Mouse (Mus musculus) MEL (cell line): Measurements from ENCODE around the gene Hint2. TPM values are rescaled to one million over a fixed set of nuclear protein-coding genes. Genes with fewer than 3 reads are reported as not detected.

Experiments used
- DNase-seq: peaks from one replicate; pipeline ENCODE4 v3.0.0; 2011; ENCODE audit warnings: low read depth, low spot score
- H3K27ac ChIP-seq: 2 replicates; pipeline ENCODE4 v1.5.1; 2012; ENCODE audit warnings: low read depth, mild to moderate bottlenecking, control low read depth, low read length, moderate library complexity; ENCODE audit not compliant: control insufficient read depth
- H3K27me3 ChIP-seq, 2 experiments: fragments of 150-350 bp in 1 of 2; sonication (generic) in 1 of 2; 2 replicates each; pipeline ENCODE4 v1.6.1; 2012; ENCODE audit warnings: low read length in 2 of 2, mild to moderate bottlenecking in 2 of 2, improper control_type of control experiment in 1 of 2, moderate library complexity in 1 of 2; ENCODE audit not compliant: insufficient read depth in 2 of 2, control insufficient read depth in 1 of 2
- H3K36me3 ChIP-seq, 2 experiments: 2 replicates each; pipeline ENCODE4 v1.6.1; 2012 to 2014; ENCODE audit warnings: low read length in 2 of 2, improper control_type of control experiment in 1 of 2, inconsistent platforms in 1 of 2, mild to moderate bottlenecking in 1 of 2; ENCODE audit not compliant: insufficient read depth in 2 of 2, control insufficient read depth in 1 of 2
- H3K4me1 ChIP-seq, 2 experiments: fragments of 150-350 bp in 1 of 2; sonication (generic) in 1 of 2; 2 replicates each; pipeline ENCODE4 v1.6.1; 2012; ENCODE audit warnings: low read length in 2 of 2, improper control_type of control experiment in 1 of 2, mild to moderate bottlenecking in 1 of 2; ENCODE audit not compliant: insufficient read depth in 2 of 2, control insufficient read depth in 1 of 2
- H3K4me3 ChIP-seq, 2 experiments: fragments of 150-350 bp in 1 of 2; sonication (generic) in 1 of 2; 2 replicates each; pipeline ENCODE4 v1.5.1; 2012; ENCODE audit warnings: low read depth in 2 of 2, low read length in 2 of 2, mild to moderate bottlenecking in 2 of 2, moderate library complexity in 2 of 2, control low read depth in 1 of 2, improper control_type of control experiment in 1 of 2; ENCODE audit not compliant: control insufficient read depth in 1 of 2, insufficient read depth in 1 of 2
- H3K79me2 ChIP-seq: 2 replicates; pipeline ENCODE4 v1.6.1; 2012; ENCODE audit warnings: mild to moderate bottlenecking, low read length, moderate library complexity; ENCODE audit not compliant: control insufficient read depth, poor library complexity, insufficient read depth
- H3K9ac ChIP-seq: 2 replicates; pipeline ENCODE4 v1.6.1; 2012; ENCODE audit warnings: low read depth, mild to moderate bottlenecking, control low read depth, low read length, moderate library complexity; ENCODE audit not compliant: control insufficient read depth, poor library complexity, severe bottlenecking
- H3K9me3 ChIP-seq: fragments of 150-350 bp; sonication (generic); replicated peaks from 2 replicates; pipeline ENCODE4 v1.6.1; 2012; ENCODE audit warnings: mild to moderate bottlenecking, low read length, improper control_type of control experiment, moderate library complexity; ENCODE audit not compliant: insufficient read depth
- CHD1 ChIP-seq: IDR thresholded peaks from 2 replicates; pipeline ENCODE4 v1.6.1; 2012; ENCODE audit warnings: low read depth, mild to moderate bottlenecking, inconsistent platforms, low read length, improper control_type of control experiment
- CHD2 ChIP-seq: IDR thresholded peaks from 2 replicates; pipeline ENCODE4 v1.6.1; 2011; ENCODE audit warnings: low read length, improper control_type of control experiment
- CTCF ChIP-seq, 3 experiments: IDR thresholded peaks in 2 of 3; conservative IDR thresholded peaks in 1 of 3; 2 replicates each; pipeline ENCODE4 v1.5.1; 2011 to 2012; ENCODE audit warnings: low read length in 3 of 3, low read depth in 2 of 3, mild to moderate bottlenecking in 2 of 3, improper control_type of control experiment in 1 of 3, inconsistent platforms in 1 of 3, mixed read lengths in 1 of 3, moderate library complexity in 1 of 3; ENCODE audit not compliant: control insufficient read depth in 1 of 3, insufficient read depth in 1 of 3, poor library complexity in 1 of 3, severe bottlenecking in 1 of 3
- ETS1 ChIP-seq: IDR thresholded peaks from 2 replicates; pipeline ENCODE4 v1.6.1; 2012; ENCODE audit warnings: low read depth, mild to moderate bottlenecking, inconsistent platforms, low read length, improper control_type of control experiment, moderate library complexity
- GABPA ChIP-seq: IDR thresholded peaks from 2 replicates; pipeline ENCODE4 v1.6.1; 2012; ENCODE audit warnings: low read depth, mild to moderate bottlenecking, inconsistent platforms, low read length, improper control_type of control experiment, moderate library complexity
- HCFC1 ChIP-seq: IDR thresholded peaks from 2 replicates; pipeline ENCODE4 v1.6.1; 2012; ENCODE audit warnings: low read depth, mild to moderate bottlenecking, inconsistent platforms, low read length, improper control_type of control experiment, moderate library complexity
- MEF2A ChIP-seq: IDR thresholded peaks from 2 replicates; pipeline ENCODE4 v1.6.1; 2014; ENCODE audit warnings: low read depth, mild to moderate bottlenecking, inconsistent platforms, low read length, improper control_type of control experiment; ENCODE audit not compliant: poor library complexity, insufficient replicate concordance, severe bottlenecking; ENCODE audit errors: extremely low read depth
- NELFE ChIP-seq: IDR thresholded peaks from 2 replicates; pipeline ENCODE4 v1.6.1; 2011; ENCODE audit warnings: low read depth, low read length, improper control_type of control experiment
- POLR2A ChIP-seq, 2 experiments: IDR thresholded peaks; 2 replicates each; pipeline ENCODE4 v1.6.1; 2011 to 2012; ENCODE audit warnings: low read length in 2 of 2, mild to moderate bottlenecking in 2 of 2, control low read depth in 1 of 2, improper control_type of control experiment in 1 of 2, low read depth in 1 of 2, moderate library complexity in 1 of 2; ENCODE audit not compliant: control insufficient read depth in 1 of 2, insufficient read depth in 1 of 2, poor library complexity in 1 of 2
- RCOR1 ChIP-seq: IDR thresholded peaks from 2 replicates; pipeline ENCODE4 v1.6.1; 2012; ENCODE audit warnings: low read depth, mild to moderate bottlenecking, inconsistent platforms, low read length, improper control_type of control experiment
- TAL1 ChIP-seq: IDR thresholded peaks from 2 replicates; pipeline ENCODE4 v1.6.1; 2012; ENCODE audit warnings: mild to moderate bottlenecking, inconsistent platforms, low read length, moderate library complexity, mixed read lengths
- TBP ChIP-seq: IDR thresholded peaks from 2 replicates; pipeline ENCODE4 v1.8.0; 2011; ENCODE audit warnings: low read depth, low read length, improper control_type of control experiment
- USF1 ChIP-seq: IDR thresholded peaks from 2 replicates; pipeline ENCODE4 v1.6.1; 2014; ENCODE audit warnings: low read depth, mild to moderate bottlenecking, inconsistent platforms, low read length, improper control_type of control experiment, moderate library complexity
- ZKSCAN1 ChIP-seq: IDR thresholded peaks from 2 replicates; pipeline ENCODE4 v1.6.1; 2012; ENCODE audit warnings: low read depth, mild to moderate bottlenecking, inconsistent platforms, low read length, improper control_type of control experiment, moderate library complexity
- ZNF384 ChIP-seq: IDR thresholded peaks from 2 replicates; pipeline ENCODE4 v1.6.1; 2012; ENCODE audit warnings: low read depth, mild to moderate bottlenecking, inconsistent platforms, low read length, improper control_type of control experiment
- polyA plus RNA-seq, 2 experiments: library from polyadenylated mRNA; stranded (reverse) in 1 of 2; unstranded in 1 of 2; fragments of >175 nt in 1 of 2; fragments of >200 nt in 1 of 2; gene quantifications; 2 replicates each; pipeline versions ENCODE4 v1.2.1 to v1.2.4; 2012; ENCODE audit warnings: low replicate concordance in 2 of 2, low read depth in 1 of 2; ENCODE audit not compliant: insufficient read length in 2 of 2, insufficient read depth in 1 of 2, missing spikeins in 1 of 2
- total RNA-seq: library from RNA; depleted of rRNA; stranded (reverse); fragments of 300-350 nt; gene quantifications from 2 replicates; pipeline ENCODE4 v1.2.3, GENCODE M21; 2012

Hint2 gene
- total and polyA plus RNA-seq, 3 experiments = 33.2 to 254 (median 46.4) TPM

GRCm38 (mm10) chr4:43631956-43632920, 24.0 kb downstream of the Hint2 start:
- no peaks in the 10 kb centered on the region for H3K9me3 ChIP-seq
- no peak overlapping the region for H3K27ac ChIP-seq
- no peaks in the 10 kb centered on the region for H3K79me2 ChIP-seq
- H3K36me3 ChIP-seq = no peaks in the 10 kb centered on the region
- DNase-seq = no peak
- H3K27me3 ChIP-seq = peaks cover 4 to 6% of the 10 kb centered on the region in 2 experiments
- H3K4me3 ChIP-seq = peak overlapping the region in 1 of 2 experiments; percentile 57; a peak in 2 of 4 replicates
- TF ChIP-seq GABPA (no peak), ZKSCAN1 (no peak), USF1 (no peak), ZNF384 (no peak), CHD1 (no peak), NELFE (no peak), CTCF (IDR thresholded peaks at IDR 0.05 in 2 of 3, conservative IDR thresholded peaks at IDR 0.05 in 1 of 3; ENCODE audit: control insufficient read depth in 1 of 3, insufficient read depth in 1 of 3, low read depth in 2 of 3, low read length in 3 of 3, poor library complexity in 1 of 3, severe bottlenecking in 1 of 3) (no peak), CHD2 (no peak), TBP (no peak), TAL1 (no peak), MEF2A (no peak), ETS1 (no peak), RCOR1 (no peak)
- H3K9ac ChIP-seq = peak overlapping the region; percentile 60
- H3K4me1 ChIP-seq = no peaks in the 10 kb centered on the region; a peak in 1 of 4 replicates

GRCm38 (mm10) chr4:43631046-43631955, 25.0 kb downstream of the Hint2 start, which contains the start of gene Npr2:
Gene Npr2 (plus strand): TSS chr4:43631935.
- Histone ChIP-seq H3K79me2 (no peaks in the 10 kb centered on the region), H3K4me1 (no peaks in the 10 kb centered on the region; a peak in 1 of 4 replicates), H3K9me3 (no peaks in the 10 kb centered on the region), H3K27ac (no peak within 1 kb of the TSS), H3K4me3 (peak within 1 kb of the TSS; percentile 57 to 65), H3K27me3 (peaks cover 4 to 6% of the 10 kb centered on the region in 2 experiments), H3K9ac (peak within 1 kb of the TSS; percentile 60), H3K36me3 (no peaks in the 10 kb centered on the region)
- TF ChIP-seq HCFC1 (no peak), POLR2A (IDR thresholded peaks at IDR 0.05; ENCODE audit: control insufficient read depth in 1 of 2, insufficient read depth in 1 of 2, low read depth in 1 of 2, low read length in 2 of 2, poor library complexity in 1 of 2) (0 out of 4 replicates have a peak, but pooled peaks of 1 of the 2 experiments have one; percentile 18)
- DNase-seq = peak; percentile 34
